Mouse (Mus musculus) brain, adult 10 weeks (tissue): Measurements from ENCODE around the gene Shisa8. TPM values are rescaled to one million over a fixed set of nuclear protein-coding genes. Genes with fewer than 3 reads are reported as not detected.

ENCODE experiments used
- polyA plus RNA-seq: library from polyadenylated mRNA; stranded (reverse); fragments of 350-450 nt; fragmentation: Illumina TruSeq; extraction: RNeasy Lipid Tissue Mini Kit (QIAGEN cat#74804); gene quantifications from one replicate; pipeline ENCODE4 v1.2.3, GENCODE M21; 2015; ENCODE audit warnings: low read depth, low replicate concordance

The Shisa8 gene
- polyA plus RNA-seq, result 1.4 TPM

GRCm38 (mm10) chr15:82212752-82213063 lies at the start of gene Shisa8:
Gene Shisa8, minus strand, starts transcription at chr15:82212815.

GRCm38 (mm10) chr15:82252097-82252496 lies 39.5 kb upstream of the Shisa8 start, which contains the start of gene 1500009C09Rik:
Gene 1500009C09Rik, plus strand, starts transcription at chr15:82252397.

GRCm38 (mm10) chr15:82244115-82244804 lies 31.6 kb upstream of the Shisa8 start, which contains the start of gene Cenpm:
Gene Cenpm, minus strand, starts transcription at chr15:82244748.

GRCm38 (mm10) chr15:82223657-82224601 lies 11.3 kb upstream of the Shisa8 start, which contains the start of gene Tnfrsf13c:
Gene Tnfrsf13c, minus strand, starts transcription at chr15:82224369.

Other genes starting within 250 kb of the Shisa8 start
- not detected for gene 1700029P11Rik, start 232.3 kb downstream of the Shisa8 start, polyA plus RNA-seq
- 28.4 TPM for gene Xrcc6, start 225.0 kb downstream of the Shisa8 start, polyA plus RNA-seq
- gene Desi1, start 179.0 kb downstream of the Shisa8 start, polyA plus RNA-seq, result 118 TPM
- 244 TPM for gene Snu13, start 165.2 kb downstream of the Shisa8 start, polyA plus RNA-seq
- gene 4930407I10Rik, start 153.7 kb downstream of the Shisa8 start, polyA plus RNA-seq, result not detected
- gene Mei1, start 142.8 kb downstream of the Shisa8 start, polyA plus RNA-seq, result 2.7 TPM
- 12.6 TPM for gene Ccdc134, start 84.9 kb downstream of the Shisa8 start, polyA plus RNA-seq
- gene Srebf2, start 65.6 kb downstream of the Shisa8 start, polyA plus RNA-seq, result 117 TPM
- 0.34 TPM for gene Tnfrsf13c, start 11.6 kb upstream of the Shisa8 start, polyA plus RNA-seq
- gene Cenpm, start 31.9 kb upstream of the Shisa8 start, polyA plus RNA-seq, result 3.3 TPM
- 125 TPM for gene 1500009C09Rik, start 39.6 kb upstream of the Shisa8 start, polyA plus RNA-seq
- gene Sept3, start 62.1 kb upstream of the Shisa8 start, polyA plus RNA-seq, result 440 TPM
- gene Wbp2nl, start 86.1 kb upstream of the Shisa8 start, polyA plus RNA-seq, result not detected
- gene Naga, start 126.1 kb upstream of the Shisa8 start, polyA plus RNA-seq, result 30.5 TPM
- gene Pheta2, start 126.1 kb upstream of the Shisa8 start, polyA plus RNA-seq, result 0.82 TPM
- 261 TPM for gene Smdt1, start 126.1 kb upstream of the Shisa8 start, polyA plus RNA-seq
- 395 TPM for gene Ndufa6, start 141.5 kb upstream of the Shisa8 start, polyA plus RNA-seq
- gene Cyp2d22, start 167.4 kb upstream of the Shisa8 start, polyA plus RNA-seq, result 23.5 TPM
- gene Cyp2d11, start 181.2 kb upstream of the Shisa8 start, polyA plus RNA-seq, result not detected
- gene Cyp2d10, start 194.4 kb upstream of the Shisa8 start, polyA plus RNA-seq, result not detected
- not detected for gene Cyp2d9, start 220.6 kb upstream of the Shisa8 start, polyA plus RNA-seq